Mouse (Mus musculus) liver, postnatal 0 days (tissue): ENCODE results near the gene Celf5.

Experiments
- CTCF ChIP-seq: sonication (generic); IDR thresholded peaks from 2 replicates; pipeline ENCODE4 v1.5.1; 2016; ENCODE audit warnings: antibody characterized with exemption, low read depth
- EP300 ChIP-seq: IDR thresholded peaks from 2 replicates; pipeline ENCODE4 v1.6.1; 2016; ENCODE audit warnings: antibody characterized with exemption, low read depth, mild to moderate bottlenecking

DNA sequence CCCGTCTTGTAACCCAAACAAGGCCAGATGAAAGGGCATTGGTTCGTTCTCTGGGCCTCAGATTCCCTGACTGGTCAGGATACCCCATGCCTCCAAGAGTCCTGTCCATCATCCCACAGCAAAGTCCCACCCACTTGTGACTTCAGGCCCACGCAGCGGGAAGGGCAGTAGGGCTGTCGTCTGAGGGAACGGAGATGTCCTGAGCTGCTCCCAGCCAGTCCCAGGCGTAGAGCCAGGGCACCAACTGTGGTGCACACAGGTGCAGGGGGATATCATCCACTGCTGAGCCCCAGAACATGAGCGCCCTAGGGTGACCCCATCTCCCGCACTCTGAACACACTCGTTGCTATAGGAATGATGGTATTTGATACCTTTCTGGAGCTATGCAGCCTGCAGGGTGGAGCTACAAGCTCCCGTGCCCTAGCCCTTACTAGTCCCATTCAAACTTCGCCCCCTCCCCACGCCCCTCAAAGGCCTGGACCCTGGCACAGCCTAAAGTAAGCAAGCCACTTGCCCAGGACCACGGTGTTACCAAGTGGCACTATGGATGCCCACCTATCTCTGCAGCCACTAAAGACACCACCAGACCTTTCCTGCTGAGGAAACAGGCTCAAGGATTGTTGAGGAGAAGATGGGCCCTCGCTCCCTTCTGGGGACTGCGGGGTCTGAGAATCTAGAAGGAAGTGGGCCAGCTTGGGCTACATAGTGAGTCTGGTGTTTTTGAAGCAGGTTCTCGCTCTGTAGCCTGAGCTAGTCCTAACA lies 66.8 kb downstream of the Celf5 start:
- no peak for TF ChIP-seq CTCF
- TF ChIP-seq EP300 = no peak
